Mouse (Mus musculus): Measurements from ENCODE around the gene Immp2l. TPM values are rescaled to one million over a fixed set of nuclear protein-coding genes. Genes with fewer than 3 reads are reported as not detected.

Immp2l gene
- polyA plus RNA-seq, 2 experiments, result 4.3 to 11.2 TPM

- Histone ChIP-seq H3K9me3 (ENCODE audit: control insufficient read depth, low read length) (no peaks in the 10 kb centered on the region), H3K4me2 (ENCODE audit: low read depth) (no peak overlapping the region), H3K27me3 (ENCODE audit: control insufficient read depth, insufficient read depth, low read length) (no peaks in the 10 kb centered on the region), H3K4me1 (replicated peaks; ENCODE audit: control insufficient read depth in 2 of 2, insufficient read depth in 2 of 2, low read length in 1 of 2) (0 out of 4 replicates have a peak, but pooled peaks cover 0 to 2% of the 10 kb centered on the region in 2 experiments), H3K27ac (no peak overlapping the region), H3K4me3 (ENCODE audit: insufficient read depth in 1 of 2, low read depth in 2 of 2, low read length in 2 of 2) (no peak overlapping the region), H3K36me3 (replicated peaks; ENCODE audit: control insufficient read depth, insufficient read depth, low read depth) (no peaks in the 10 kb centered on the region), H3K9ac (replicated peaks) (no peak overlapping the region)
- ATAC-seq (ENCODE audit: insufficient read depth) (no peak), DNase-seq (ENCODE audit: low read depth in 3 of 3, low spot score in 3 of 3) (no peak)
- 66% methylated on average over 5 of the region's 5 CpGs for WGBS (ENCODE audit: insufficient replicate concordance)
- no peak for TF ChIP-seq CTCF (IDR thresholded peaks at IDR 0.05; ENCODE audit: low read depth)
- no peak for TF ChIP-seq EP300 (IDR thresholded peaks at IDR 0.05; ENCODE audit: low read depth)
These were observed 459.3 kb downstream of the Immp2l start for GRCm38 (mm10) chr12:41483091-41483592.

DNA sequence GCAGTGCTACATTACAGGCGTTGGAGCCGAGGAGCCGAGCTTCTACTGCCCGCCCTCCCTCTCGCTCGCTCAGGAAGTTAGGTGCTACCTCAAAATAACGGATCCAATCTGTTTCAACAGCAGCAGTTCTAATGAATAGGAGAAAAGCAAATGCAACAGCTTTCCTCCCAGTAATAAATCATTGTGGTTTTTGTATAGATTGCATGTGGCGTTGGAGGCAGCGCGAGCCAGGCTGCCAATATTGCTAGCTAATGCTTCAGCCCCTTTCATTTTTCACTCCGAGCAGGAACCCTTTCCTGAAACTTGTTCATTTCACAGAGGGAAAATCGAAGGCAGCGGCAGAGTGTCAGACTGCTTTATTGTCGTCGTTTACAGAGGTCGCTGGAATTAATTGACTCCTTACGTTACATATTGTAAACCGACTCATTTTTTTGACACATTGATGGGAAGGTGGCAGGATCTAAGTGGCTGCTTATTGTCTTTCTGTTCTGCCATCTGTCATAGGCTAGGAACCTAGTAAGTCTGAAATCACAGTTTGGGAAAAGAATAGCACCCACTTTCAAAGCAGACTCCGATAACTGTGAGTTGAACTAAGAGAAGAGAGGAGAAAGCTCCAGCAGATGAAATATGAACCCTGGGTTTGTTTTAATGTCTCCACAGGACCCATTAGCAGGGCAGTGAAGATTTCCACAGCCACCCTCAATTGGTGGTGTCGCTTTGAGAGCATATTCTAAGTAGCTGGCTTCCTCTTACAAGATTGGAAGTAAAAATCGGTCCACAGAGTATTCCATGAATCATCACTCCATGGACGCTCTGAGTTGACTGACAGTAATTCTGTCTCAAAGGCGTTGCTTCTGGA, 459.9 kb downstream of the Immp2l start:
- H3K36me3 ChIP-seq (replicated peaks; ENCODE audit: control insufficient read depth, insufficient read depth, low read depth), result no peaks in the 10 kb centered on the region
- H3K4me1 ChIP-seq (replicated peaks; ENCODE audit: control insufficient read depth in 2 of 2, insufficient read depth in 2 of 2, low read length in 1 of 2), result 0 out of 4 replicates have a peak, but pooled peaks cover 0 to 2% of the 10 kb centered on the region in 2 experiments
- H3K9me3 ChIP-seq (ENCODE audit: control insufficient read depth, low read length), result no peaks in the 10 kb centered on the region
- H3K4me2 ChIP-seq (ENCODE audit: low read depth), result peak overlapping the region; percentile 23; the same call in 1 of the 2 replicates
- DNase-seq (ENCODE audit: low read depth in 3 of 3, low spot score in 3 of 3) (no peak), ATAC-seq (ENCODE audit: insufficient read depth) (no peak)
- no peaks in the 10 kb centered on the region for H3K27me3 ChIP-seq (ENCODE audit: control insufficient read depth, insufficient read depth, low read length)
- WGBS (ENCODE audit: insufficient replicate concordance), result 53% methylated on average over 23 of the region's 23 CpGs
- no peak overlapping the region for H3K4me3 ChIP-seq (ENCODE audit: insufficient read depth in 1 of 2, low read depth in 2 of 2, low read length in 2 of 2)
- no peak for TF ChIP-seq EP300 (IDR thresholded peaks at IDR 0.05; ENCODE audit: low read depth)
- TF ChIP-seq CTCF (IDR thresholded peaks at IDR 0.05; ENCODE audit: low read depth), result no peak
- H3K27ac ChIP-seq, result no peak overlapping the region
- no peak overlapping the region for H3K9ac ChIP-seq (replicated peaks)

DNA sequence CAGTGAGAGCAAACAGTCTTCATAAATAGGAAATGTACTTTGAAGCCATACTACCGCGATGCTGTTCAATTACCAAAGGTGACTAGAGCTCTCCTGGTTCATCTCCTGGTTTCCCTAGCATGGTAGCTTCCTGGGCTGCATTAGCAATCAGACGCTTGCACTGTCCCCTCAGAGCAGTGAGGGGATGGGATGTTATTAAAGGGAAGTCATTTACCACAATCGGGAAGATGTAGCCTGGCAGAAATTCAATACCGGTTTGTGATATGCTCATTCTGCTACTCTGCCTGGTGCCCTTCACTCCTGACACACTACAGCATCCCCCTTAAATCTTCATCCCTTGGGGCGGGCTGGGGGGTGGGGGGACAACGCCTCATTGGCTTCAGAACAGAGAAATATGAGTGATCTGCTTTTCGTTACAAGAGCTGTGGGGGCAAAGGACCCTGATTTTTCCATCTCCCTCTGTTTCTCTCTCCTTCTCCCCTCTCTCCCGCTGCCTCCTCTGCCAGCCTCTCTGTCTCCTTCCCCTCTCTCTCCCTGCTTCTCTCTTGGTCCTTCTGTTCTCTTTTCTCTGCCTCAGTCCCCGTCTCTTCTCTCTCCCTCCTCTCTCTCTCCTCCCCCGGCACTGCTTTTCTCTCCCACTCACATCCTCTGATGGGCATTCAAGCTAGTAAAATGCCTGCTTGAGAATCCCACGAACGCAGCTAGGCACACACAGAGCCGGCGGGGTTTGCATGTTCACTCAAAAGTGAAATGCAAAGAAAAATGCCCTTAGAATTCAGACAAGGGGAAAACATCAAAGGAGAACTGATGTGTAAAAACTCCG, 461.0 kb downstream of the Immp2l start:
- no peak overlapping the region for H3K4me2 ChIP-seq (ENCODE audit: low read depth)

GRCm38 (mm10) chr12:41485512-41486215, 461.8 kb downstream of the Immp2l start:
- ATAC-seq (ENCODE audit: insufficient read depth) (peak; percentile 26; the same call in 1 of the 2 replicates), DNase-seq (ENCODE audit: low read depth in 3 of 3, low spot score in 3 of 3) (no peak)
- Histone ChIP-seq H3K27ac (no peak overlapping the region), H3K9ac (replicated peaks) (no peak overlapping the region), H3K9me3 (ENCODE audit: control insufficient read depth, low read length) (no peaks in the 10 kb centered on the region), H3K27me3 (ENCODE audit: control insufficient read depth, insufficient read depth, low read length) (no peaks in the 10 kb centered on the region), H3K4me2 (ENCODE audit: low read depth) (peak overlapping the region; percentile 26; the same call in 1 of the 2 replicates), H3K36me3 (replicated peaks; ENCODE audit: control insufficient read depth, insufficient read depth, low read depth) (no peaks in the 10 kb centered on the region), H3K4me3 (ENCODE audit: insufficient read depth in 1 of 2, low read depth in 2 of 2, low read length in 2 of 2) (peak overlapping the region; percentile 6 to 31; a peak in 3 of 4 replicates), H3K4me1 (replicated peaks; ENCODE audit: control insufficient read depth in 2 of 2, insufficient read depth in 2 of 2, low read length in 1 of 2) (0 out of 4 replicates have a peak, but pooled peaks cover 0 to 2% of the 10 kb centered on the region in 2 experiments)
- TF ChIP-seq EP300 (IDR thresholded peaks at IDR 0.05; ENCODE audit: low read depth) (no peak), CTCF (IDR thresholded peaks at IDR 0.05; ENCODE audit: low read depth) (no peak)
- WGBS (ENCODE audit: insufficient replicate concordance), result 25% methylated on average over 12 of the region's 12 CpGs

More for the DNA sequence above, 461.0 kb downstream of the Immp2l start:
- ATAC-seq (ENCODE audit: insufficient read depth) (no peak), DNase-seq (ENCODE audit: low read depth in 3 of 3, low spot score in 3 of 3) (no peak)
- no peak overlapping the region for H3K27ac ChIP-seq
- H3K9me3 ChIP-seq (ENCODE audit: control insufficient read depth, low read length), result no peaks in the 10 kb centered on the region
- peak overlapping the region; percentile 6 to 24; a peak in 3 of 4 replicates for H3K4me3 ChIP-seq (ENCODE audit: insufficient read depth in 1 of 2, low read depth in 2 of 2, low read length in 2 of 2)
- no peaks in the 10 kb centered on the region for H3K27me3 ChIP-seq (ENCODE audit: control insufficient read depth, insufficient read depth, low read length)
- no peak overlapping the region for H3K9ac ChIP-seq (replicated peaks)
- 0 out of 4 replicates have a peak, but pooled peaks cover 0 to 2% of the 10 kb centered on the region in 2 experiments for H3K4me1 ChIP-seq (replicated peaks; ENCODE audit: control insufficient read depth in 2 of 2, insufficient read depth in 2 of 2, low read length in 1 of 2)
- H3K36me3 ChIP-seq (replicated peaks; ENCODE audit: control insufficient read depth, insufficient read depth, low read depth), result no peaks in the 10 kb centered on the region
- WGBS (ENCODE audit: insufficient replicate concordance), result 41% methylated on average over 16 of the region's 16 CpGs
- no peak for TF ChIP-seq CTCF (IDR thresholded peaks at IDR 0.05; ENCODE audit: low read depth)
- TF ChIP-seq EP300 (IDR thresholded peaks at IDR 0.05; ENCODE audit: low read depth), result no peak

Measured in liver, embryonic 14.5 days (tissue).